Mouse (Mus musculus) urinary bladder, postnatal 10 days (tissue): ENCODE measurements around the gene Bckdk.
A peak's percentile ranks its signal among the peaks of the same experiment; 100 is the strongest.
"Not testable (repeated sequence)": the region's sequence is repeated elsewhere in the genome, so short reads cannot be mapped to it uniquely, and the experiment has no call there.

ENCODE experiments used
- DNase-seq: peaks from one replicate; pipeline ENCODE4 v3.0.0; 2022; ENCODE audit warnings: low spot score

The Bckdk gene

DNA sequence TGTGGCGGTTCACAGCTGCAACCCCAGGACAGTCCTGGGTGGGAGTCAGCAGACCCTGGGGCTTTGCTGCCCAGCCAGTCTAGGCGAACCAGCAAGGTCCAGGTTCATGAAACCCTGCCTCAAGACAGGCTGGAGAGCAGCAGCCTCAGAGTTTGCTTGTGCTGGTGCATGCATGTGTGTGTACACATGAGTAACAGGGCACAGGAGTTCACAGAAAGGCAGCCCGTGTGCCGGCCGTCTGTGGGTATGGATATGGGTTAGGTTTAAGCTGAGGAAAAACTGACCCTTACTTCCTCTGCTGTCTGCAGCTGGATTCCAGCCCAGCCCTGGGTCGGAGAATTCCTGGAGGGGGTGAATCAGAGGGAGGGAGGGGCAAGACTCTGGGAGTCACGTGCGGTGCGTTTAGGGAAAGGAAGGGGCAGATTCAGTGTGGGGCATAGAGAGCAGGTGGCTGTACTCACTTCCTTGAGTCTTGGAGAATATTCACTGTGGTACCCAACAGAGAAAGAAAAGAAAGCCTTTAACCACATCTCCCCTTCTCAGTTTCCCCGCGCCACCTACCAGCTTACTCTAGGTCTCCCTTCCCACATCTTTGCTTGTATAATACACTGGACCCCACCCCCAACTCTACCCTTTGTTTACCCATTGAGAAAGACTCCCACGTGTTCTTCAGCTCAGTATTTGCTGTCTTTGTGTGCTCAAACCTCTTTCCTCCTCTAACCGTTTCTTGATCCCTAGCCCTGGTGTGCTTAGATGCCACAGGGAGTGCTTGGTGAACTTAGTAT is 27.7 kb downstream of the Bckdk start:
- DNase-seq = no peak

DNA sequence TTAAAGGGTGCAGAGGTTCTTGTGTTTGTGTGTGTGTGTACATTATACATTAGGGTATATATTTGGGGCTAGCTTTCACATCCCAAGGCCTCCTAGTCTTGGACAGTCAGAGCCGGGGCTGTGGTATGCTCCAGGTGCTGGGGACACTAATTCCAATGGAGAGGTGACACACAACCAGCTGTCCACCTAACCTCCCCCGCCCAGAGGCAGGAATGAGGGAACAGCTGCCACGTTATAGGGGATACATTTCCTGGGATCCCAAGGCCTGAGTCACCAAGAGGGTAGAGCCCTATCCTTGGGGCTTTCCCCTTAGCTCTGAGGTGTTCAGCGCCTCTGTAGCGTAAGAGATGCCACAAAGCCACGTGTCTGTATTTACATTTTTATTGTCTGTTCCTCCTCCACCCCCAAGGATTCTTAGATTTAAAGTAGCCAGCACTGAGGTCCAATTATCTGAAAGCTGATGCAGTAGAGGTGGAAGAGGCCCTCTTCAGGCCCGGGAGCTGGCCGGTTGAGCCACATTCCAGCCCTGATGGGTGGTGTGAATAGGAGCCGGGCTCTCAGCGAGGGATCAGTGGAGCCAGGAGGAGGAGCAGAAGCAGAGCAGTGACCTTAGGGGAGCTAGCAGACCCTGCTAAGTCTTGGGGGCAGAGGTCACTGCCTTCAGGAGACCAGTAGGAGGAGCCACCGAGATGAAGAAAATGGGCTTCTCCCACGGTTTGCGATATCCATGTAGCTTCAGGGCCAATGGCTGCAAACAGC is 28.6 kb downstream of the Bckdk start:
- no peak for DNase-seq

DNA sequence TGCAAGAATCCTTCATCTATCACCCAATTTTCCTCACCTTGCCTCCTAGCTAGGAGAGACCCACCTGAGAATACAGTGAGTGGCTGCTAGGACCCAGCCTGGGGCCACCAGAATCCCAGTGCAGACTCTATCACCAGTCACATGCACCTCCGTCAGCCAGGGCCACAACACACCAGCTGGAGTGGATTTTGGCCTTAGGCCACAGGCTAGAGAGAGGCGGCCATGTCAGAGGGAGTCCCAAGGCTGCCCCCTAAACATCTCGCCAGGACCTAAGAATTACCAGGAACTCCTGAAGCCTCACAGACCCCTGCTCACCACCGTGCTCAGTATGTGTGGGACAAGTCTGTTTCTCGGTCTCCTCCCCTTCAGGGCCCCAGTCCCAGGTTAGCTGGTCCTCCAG is 30.2 kb downstream of the Bckdk start:
- no peak for DNase-seq

DNA sequence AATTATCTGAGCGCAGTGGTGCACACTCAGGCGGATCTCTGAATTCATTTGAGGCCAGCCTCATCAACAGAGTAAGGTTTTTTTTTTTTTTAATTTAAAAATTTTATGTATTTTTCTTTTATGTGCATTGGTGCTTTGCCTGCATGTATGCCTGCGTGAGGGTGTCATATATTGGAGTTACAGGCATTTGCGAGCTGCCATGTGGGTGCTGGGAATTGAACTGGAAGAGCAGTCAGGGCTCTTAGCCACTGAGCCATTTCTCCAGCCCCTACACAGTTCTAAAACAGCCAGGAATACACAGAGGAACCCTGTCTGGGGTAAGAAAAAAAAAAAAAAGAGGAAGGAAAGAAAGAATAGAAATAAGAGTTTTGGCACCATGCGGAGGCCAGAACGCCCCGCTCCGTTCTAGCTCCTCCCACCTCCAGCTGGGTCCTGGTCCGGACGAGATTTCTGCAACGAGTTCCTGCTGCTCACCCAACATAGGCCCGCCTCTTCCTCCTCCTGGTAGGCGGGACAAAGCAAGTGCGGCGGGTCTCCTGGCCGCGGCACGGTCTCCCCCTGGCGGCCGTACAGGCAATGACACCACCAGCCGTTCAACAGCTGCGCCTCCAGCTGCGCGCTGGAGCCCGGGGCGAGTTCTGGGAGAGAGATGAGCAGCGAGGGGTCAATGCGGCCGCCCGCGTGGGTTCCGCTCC is 31.3 kb downstream of the Bckdk start:
- peak; percentile 77 for DNase-seq

DNA sequence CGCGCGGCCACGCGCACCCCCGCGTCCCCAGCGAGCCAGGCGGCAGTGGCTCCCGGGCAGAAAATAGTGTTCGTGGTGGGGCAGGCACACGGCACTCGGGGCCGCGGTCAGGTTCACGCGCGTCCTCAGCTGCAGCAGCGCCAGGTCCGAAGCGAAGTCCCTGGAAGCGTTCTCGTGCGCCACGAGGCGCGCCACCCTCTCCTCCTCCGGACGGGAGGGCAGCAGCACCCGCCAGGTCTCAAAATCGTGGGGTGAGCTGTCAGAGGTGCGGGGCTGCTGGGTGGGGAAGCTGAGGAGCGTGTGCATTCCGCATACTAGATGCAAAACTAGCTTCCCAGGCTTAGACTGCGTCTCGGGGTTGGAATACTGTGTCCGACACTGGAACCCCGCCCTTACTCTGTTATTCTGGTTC is 31.9 kb downstream of the Bckdk start:
- DNase-seq = no peak

DNA sequence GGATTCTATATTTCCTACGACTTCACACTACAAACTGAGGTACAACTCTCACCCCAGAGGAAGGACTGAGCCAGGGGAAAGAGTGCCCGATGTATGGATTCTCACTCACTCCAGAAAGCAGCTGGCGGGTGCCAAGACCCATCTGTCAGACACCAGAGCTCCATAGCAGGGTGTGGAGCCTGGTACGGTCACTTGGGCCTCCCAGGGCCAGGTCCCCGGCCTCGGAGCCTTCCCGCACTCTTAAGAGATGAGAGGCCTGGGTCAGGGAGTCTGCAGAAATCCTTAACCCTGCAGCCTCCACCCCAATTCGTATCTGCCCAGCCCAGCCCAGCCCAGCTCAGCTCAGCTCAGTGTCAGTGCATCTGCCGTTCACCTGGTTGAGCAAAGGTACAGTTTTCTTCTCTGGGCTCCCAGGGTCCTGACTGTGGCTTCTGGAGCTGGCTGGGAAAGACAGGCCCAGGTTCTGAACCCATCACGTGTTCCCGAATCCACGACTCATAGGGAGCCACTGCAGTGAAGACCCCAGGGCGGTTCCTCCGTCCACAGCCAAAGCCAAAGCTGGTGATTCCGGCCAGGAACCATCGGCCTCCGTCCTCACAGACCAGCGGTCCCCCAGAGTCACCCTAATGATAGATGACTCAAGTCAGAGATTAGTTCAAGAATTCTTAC is 32.5 kb downstream of the Bckdk start:
- DNase-seq = no peak

DNA sequence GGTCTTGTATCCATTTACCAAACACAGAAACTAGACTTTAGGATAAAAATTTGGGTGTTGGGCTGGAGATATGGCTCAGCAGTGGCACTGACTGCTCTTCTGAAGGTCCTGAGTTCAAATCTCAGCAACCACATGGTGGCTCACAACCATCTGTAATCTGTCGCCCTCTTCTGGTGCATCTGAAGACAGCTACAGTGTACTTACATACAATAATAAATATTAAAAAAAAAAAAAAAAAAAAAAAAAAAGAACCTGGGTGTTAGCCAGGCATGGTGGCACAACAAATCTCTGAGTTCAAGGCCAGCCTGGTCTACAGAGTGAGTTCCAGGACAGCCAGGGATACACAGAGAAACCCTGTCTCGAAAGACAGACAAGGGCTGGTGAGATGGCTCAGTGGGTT is 38.2 kb downstream of the Bckdk start:
- DNase-seq = not testable (repeated sequence)

DNA sequence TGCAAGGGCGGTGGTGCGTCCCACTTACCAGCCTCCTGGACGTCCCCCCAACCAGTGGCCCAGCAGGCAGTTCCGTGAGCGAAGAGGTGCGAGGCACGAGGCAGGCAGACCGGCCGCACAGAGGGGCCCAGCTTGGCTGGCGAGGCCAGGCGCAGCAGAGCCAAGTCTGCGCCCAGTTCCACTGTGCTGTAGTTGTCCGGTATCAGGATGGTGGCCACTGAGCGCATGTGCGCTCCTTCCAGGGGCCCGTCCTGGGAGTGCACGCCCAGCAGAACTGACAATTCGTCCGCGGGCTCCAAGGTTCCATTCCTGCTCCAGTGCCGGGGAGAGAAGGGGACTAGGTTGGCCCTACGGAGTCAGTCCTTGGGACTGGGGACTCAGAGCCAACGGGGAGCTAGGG is 40.7 kb downstream of the Bckdk start:
- DNase-seq = no peak

DNA sequence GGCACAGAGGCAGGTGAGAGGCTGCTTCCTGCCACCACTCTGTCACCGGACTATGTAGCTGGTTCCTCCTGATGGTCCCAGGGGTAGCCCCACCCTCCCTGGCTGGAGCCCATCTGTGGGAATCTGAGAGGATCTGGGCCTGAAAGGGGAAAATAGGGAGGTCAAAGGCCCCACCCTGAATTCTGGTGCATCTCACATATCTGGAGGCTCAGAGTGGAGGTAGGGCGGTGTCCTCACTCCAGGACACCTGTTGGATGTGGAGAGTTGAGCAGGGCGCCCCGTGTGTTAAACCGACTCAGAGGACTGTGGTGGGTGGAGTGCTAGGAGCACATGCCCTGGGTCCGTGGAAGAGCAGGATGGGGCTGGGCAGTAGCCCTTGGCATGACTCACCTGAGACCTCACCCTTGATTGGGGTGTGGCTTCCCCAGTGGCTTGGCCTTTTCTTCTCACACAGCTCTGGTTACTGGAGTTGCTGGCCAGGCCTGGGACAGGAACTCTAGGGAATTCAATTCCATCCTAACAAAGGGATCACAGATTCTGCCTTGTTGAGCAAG is 42.7 kb downstream of the Bckdk start, which contains the start of gene Prss36:
Prss36 (minus strand) TSS at position 256 of the 554 bp plus-strand sequence.
- no peak for DNase-seq

DNA sequence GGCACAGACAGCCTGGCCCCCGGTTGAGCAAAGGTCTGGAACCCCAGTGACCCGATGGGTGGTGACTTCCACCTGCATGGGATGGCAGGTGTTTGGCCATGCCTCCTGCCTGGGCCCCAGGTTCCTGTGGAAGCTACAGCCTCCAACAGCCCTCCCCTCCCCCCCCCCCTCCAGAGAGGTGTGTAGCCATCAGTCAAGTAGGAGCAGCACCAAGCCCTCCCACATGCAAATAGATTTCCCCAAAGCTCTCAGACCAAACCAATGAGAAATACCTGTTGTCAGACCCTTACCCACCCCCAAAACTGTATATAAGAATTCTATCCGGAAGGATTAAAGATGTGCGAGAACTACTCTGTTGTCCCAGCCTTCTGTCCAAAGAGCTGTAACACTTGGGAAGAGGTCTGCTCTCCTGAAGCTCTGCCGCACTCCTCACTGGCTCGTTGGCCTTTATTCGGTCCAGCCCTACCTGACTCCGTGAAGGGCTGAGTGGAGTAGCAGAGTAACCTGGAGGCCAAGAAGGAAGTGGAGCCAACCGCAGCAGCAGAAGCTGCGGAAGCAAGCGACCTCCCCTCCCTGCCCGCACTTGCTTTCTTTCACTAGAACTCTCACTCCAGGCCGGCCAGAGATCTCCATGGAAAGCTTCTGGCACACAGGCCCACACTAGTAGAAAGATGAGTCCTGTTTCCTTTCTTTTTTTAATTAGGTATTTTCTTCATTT is 49.1 kb downstream of the Bckdk start:
- no peak for DNase-seq

DNA sequence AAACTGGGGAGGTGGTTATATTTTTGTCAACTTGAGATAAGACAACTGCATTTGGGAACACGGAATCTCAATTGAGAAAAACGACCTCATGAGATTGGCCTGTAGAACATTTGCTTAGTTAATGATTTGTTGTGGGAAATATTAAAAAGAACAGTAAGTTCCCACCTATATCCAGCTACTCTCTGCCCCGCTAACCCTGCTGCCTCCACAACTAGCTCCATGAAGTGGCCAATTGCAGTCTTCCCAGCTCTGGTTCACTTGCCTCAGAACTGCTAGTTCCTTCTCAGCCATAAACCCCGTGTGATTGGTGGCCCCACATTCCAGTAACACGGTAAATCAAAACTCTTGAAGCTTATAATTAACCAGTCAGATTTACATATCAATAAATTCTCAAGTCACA is 55.5 kb downstream of the Bckdk start:
- no peak for DNase-seq
